Mouse (Mus musculus): ENCODE results near the gene Hoxb5.

The Hoxb5 gene

GRCm38 (mm10) chr11:96342576-96342930 lies 39.4 kb downstream of the Hoxb5 start:
- no peak for DNase-seq

DNA sequence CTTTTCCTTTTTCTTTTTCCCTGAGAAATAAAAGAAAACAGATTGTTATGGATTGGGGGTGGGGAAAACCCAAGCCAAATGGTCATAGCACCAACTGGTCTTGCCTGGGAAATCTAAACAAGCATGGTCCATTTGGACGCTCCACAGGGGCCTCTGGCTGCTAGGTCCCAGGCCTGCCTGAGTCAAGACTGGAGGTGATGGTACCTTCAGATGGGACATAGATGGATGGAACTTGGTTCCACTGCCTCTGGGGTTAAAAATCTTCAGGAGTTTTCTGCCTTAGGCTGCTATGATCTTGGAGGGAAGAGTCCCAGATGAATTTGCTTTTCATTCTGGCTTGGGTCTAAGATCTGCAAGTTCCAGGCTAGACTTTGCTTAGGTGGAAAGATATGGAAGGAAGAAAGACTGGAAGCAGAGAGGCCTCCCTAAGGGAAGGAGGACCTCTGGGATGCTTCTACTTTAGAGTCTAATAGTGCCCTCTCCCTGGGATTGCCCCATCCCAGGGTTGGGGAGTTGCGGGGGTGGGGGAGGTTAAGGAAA lies 40.1 kb downstream of the Hoxb5 start:
- DNase-seq, result no peak

DNA sequence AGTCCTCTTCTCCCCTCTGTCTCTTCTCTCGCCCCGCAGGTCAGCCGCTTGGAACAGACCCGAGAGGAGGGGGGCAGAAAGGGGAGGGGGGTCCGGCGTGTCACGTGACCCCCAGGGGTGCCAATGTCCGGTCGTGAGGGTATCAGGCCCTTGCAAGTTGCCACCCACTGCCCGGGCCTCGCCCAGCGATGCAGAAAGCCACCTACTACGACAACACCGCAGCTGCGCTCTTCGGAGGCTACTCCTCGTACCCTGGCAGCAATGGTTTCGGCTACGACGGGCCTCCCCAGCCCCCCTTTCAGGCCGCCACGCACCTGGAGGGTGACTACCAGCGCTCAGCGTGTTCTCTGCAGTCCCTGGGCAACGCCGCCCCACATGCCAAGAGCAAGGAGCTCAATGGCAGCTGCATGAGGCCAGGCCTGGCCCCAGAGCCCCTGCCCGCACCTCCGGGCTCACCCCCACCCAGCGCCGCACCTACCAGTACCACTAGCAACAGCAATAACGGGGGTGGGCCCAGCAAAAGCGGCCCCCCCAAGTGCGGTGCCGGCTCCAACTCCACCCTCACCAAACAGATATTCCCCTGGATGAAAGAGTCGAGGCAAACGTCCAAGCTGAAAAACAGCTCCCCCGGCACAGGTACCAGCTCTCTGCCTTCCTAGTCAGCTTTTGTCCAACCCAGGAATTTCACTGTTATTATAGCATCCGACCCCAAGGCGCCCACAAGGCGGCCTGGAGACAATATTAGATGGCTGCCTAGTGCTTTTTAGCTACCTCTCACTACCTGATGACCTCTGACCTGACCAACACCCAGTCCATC lies 41.1 kb downstream of the Hoxb5 start:
- no peak for DNase-seq

- DNase-seq, result no peak
Observed at GRCm38 (mm10) chr11:96344878-96345159, 41.7 kb downstream of the Hoxb5 start.

DNA sequence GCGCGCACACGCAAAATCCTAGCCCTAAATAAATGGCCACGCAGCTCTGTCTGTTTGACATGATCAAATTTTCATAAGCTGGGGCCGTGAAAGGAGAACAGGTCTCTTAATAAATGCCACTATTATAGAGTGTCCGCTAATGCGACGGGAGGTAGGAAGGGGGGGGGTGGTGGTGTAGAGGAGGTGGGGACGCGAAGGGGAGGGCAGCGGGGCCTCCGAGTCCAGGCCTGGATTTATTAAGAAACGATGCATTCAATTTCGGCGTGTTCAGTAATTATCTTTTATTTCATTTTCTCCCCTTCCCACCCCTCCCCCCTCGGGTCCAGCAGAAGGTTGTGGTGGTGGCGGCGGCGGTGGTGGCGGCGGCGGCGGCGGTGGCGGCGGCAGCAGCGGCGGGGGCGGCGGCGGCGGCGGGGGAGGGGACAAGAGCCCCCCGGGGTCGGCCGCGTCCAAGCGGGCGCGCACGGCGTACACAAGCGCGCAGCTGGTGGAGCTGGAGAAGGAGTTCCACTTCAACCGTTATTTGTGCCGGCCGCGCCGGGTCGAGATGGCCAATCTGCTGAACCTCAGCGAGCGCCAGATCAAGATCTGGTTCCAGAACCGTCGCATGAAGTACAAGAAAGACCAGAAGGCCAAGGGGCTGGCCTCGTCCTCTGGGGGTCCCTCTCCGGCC lies 42.2 kb downstream of the Hoxb5 start:
- DNase-seq, result no peak

DNA sequence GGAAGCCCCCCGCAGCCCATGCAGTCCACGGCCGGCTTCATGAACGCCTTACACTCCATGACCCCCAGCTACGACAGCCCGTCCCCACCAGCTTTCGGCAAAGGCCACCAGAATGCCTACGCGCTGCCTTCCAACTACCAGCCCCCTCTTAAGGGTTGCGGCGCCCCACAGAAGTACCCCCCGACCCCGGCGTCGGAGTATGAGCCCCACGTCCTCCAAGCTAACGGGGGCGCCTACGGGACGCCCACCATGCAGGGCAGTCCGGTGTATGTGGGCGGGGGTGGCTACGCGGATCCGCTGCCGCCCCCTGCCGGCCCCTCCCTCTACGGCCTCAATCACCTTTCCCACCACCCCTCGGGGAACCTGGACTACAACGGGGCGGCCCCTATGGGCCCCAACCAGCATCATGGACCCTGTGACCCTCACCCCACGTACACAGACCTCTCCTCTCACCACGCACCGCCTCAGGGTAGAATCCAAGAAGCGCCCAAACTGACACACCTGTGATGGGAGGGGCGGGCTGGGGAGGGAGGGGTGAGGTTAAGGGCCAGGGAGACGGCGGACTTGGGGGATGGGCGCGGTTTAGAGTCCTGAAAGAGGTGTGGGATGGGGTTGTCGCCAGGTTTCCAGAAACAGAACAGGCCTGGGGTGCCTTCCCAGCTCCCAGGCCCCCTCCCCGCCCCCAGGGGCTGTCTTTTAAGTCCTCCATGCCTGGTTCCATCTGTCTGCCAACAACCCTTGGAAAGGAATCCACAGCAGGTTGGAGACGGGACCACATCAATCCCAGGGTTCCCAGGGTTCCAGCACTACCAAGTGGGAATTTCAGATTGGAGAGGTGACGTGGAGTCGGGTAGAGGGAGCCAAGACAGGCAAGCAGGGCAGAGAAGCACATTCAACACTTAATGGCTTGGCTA lies 43.0 kb downstream of the Hoxb5 start:
- no peak for DNase-seq

DNA sequence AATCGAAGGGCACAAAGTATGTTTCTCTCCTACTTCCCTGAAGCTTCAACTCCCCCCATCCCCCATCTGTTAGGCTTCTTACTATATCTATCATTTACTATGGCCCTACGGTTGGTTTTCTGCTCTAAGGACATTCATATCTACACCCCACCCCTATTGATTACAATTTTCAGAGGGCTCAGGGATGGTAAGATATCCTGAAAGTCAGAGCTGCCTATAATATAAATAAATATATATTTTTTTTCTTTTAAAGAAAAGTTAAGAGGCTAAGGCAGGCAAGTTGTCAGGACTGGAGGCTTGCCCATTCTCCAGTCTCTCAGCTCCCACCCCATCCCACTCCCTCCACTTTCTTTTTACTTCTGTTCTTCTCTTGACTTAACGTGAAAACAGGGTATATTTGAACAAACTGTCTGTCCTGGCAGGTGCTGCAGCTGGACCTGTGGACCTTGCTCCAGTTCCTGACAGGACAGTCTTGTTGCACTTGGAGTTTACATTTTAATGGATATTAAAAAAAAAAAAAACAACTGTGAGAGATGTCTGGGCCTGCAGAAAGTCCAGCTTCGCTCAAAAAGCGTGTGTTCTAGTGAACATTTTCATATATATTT lies 43.9 kb downstream of the Hoxb5 start:
- DNase-seq, result no peak

- DNase-seq, result no peak
Observed at GRCm38 (mm10) chr11:96347717-96348116, 44.6 kb downstream of the Hoxb5 start.

- no peak for DNase-seq
Observed at GRCm38 (mm10) chr11:96348141-96348928, 45.2 kb downstream of the Hoxb5 start.

DNA sequence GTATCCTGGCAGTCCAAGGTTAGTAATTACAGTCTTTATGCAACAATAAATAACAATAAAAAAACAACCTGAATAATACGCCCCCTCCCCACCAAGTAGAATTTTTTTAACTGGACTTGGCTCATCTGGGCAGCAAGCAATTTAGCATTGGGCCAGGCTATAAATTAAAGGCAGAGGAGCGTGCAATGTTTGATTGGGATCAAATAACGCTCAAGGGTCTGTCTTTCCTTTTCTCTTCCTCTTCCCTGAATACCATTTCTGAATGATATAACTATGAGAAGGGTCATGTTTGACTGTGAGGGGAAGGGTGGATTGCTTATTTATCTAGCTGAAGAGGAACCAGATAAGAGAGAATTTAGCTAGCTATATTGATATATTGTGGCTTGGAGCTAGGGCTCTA lies 45.9 kb downstream of the Hoxb5 start:
- DNase-seq, result no peak

DNA sequence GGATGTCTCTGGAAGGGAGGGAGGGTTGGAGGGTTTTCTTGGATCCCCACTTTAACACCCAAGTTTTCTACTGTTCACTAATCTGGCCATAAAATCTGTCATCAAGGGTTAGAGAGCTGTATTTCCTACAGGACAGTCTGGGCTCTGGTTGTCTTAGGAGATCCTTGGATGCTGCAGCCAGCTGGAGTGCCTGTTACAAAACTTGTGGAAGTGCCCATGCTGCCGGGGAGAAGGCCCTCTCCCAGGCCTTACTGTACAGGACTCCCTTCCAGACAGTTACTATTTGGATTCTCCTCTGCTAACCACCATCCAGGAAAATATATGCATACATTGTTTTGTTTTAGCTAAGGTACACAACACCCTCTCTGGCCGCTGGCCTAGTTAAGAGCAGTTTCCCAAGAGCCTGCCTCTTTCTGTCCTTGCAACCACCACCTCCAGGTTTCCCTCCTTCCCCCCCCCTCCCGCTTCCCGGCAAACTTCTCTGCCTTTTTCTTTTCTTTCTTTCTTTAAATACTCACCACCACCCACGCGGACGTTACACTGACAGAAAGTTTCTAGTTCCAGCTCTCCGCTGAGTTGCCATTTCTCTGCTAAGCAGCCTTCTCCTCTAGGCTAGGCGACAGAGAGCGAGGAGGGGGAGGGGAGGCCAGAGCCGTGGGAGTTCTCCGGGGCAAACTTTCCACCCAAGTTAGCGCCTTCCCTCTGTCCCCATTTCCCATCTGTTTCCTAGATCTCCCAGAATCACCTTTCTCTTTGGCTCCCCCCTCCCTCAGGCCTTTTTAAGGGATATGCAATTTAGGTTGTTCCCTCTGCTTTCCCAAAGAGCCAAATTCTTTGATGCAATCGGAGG lies 46.6 kb downstream of the Hoxb5 start:
- DNase-seq, result no peak

GRCm38 (mm10) chr11:96350341-96350624 lies 47.1 kb downstream of the Hoxb5 start, which contains the start of gene Hoxb2:
Gene Hoxb2 (plus strand): TSS chr11:96350525.
- DNase-seq, result no peak

- no peak for DNase-seq
Observed at GRCm38 (mm10) chr11:96350791-96351190, 47.7 kb downstream of the Hoxb5 start.

GRCm38 (mm10) chr11:96351312-96351711 lies 48.2 kb downstream of the Hoxb5 start:
- no peak for DNase-seq

DNA sequence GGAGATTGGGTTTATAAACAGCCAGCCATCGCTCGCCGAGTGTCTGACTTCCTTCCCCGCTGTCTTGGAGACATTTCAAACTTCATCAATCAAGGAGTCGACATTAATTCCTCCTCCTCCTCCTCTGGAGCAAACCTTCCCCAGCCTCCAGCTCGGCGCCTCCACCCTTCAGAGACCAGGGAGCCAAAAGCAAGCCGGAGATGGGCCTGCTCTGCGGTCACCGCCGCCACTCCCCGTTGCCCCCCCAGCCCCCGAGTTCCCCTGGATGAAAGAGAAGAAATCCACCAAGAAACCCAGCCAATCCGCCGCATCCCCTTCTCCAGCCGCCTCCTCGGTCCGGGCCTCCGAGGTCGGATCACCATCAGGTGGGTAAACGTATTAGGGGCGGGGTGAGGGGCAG lies 48.7 kb downstream of the Hoxb5 start:
- DNase-seq, result no peak

DNA sequence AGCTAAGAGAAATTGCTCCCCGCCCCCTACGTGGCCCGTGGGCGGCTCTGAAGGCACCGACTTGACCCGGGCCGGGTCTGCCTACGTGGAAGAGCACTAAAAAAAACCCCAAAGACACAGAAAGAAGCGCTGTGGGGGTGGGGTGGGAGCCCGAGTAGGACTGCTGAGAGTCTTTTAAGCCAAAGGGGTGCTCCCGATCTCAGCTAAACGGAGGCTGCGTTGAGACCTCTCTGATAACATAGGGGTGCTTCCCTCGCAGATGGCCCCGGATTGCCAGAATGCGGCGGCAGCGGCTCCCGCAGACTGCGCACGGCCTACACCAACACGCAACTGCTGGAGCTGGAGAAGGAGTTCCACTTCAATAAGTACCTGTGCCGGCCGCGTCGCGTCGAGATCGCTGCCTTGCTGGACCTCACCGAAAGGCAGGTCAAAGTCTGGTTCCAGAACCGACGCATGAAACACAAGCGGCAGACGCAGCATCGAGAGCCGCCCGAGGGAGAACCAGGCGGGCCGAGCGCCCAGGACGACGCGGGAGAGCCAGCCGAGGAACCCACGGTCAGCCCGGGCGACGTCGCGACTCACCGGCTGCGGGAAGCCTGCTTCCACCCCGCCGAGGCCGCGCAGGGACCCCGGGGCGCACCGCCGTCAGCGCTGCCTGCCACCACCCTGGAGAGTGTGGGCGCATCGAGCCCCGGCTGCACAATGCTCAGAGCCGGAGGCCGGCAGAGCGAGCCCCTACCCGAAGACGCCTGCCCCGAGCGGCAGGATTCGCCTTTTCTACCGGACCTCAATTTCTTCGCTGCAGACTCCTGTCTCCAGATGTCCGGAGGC lies 49.8 kb downstream of the Hoxb5 start:
- no peak for DNase-seq

DNA sequence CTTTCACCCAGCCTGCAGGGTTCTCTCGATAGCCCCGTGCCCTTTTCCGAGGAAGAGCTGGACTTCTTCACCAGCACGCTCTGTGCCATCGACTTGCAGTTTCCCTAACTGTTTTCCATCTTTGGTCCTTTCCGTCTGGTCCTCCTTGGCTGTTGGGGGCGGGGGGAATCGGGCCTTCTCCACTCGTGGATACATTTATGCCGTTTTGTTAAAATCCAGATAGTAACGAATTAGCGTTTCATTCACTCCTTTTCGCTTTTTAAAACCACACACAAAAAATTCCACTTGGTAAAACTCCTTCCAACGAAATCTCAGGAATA lies 50.3 kb downstream of the Hoxb5 start:
- peak in 1 of 2 experiments; percentile 33 for DNase-seq

DNA sequence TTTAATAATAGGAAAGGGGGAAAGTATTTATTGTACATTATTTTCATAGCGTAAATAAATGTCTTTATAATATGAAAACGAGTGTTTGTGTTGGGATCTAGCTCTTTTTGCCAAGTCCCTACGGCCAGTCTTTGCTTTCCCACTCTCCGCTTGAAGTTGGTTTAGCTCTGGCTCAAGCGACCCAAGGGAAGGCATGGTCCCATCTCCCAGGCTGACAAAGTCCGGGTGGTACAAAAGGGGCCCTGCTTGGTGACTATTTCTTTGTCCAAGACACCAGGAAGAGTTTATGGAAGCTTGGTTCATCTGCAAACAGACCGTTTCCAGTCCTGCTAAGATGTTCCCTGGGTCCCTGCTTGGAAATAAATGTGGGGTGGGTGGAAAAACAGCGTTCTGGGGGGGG lies 50.8 kb downstream of the Hoxb5 start:
- DNase-seq, result no peak

GRCm38 (mm10) chr11:96354376-96354775 lies 51.2 kb downstream of the Hoxb5 start:
- no peak for DNase-seq

DNA sequence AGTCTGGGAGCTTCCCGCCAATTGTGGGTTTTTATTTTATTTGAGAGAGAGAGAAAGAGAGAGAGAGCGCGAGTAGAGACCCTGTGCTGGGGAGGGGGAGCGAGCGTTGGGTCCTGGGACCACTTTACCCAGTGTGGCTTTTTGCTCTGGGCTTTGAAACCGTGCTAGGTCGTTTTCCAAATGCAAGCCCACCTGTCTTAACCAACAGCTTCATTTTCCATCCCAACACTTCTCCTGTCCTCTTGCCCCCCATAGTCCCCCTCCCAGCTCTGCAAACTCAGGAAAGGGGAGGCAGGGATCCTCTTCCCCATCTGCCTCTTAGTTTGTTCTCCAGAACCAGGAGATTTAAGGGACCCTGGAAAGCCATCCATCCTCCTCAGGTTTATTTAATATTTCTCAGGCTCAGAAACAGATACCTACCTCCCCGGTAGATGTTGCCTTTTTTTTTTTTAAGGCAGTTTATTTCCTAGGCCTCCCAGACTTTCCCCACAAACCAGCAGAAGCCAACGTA lies 51.7 kb downstream of the Hoxb5 start:
- DNase-seq, result no peak

All from cerebellum, postnatal 25 days (tissue).